Mouse (Mus musculus) liver, embryonic 14.5 days (tissue): ENCODE measurements at regions not wholly inside any gene's neighbourhood (a gene's known extent, or its start where the extent isn't known, plus 50 kb on each side); places are given as distances from the start of the nearest gene placed in this dataset.

Experiments
- ATAC-seq: fragments of 200-750 bp; cut with Nextera tagmentation; 2 replicates; pipeline ENCODE4 v1.8.0; 2017; ENCODE audit warnings: moderate number of reproducible peaks, mild to moderate bottlenecking, moderate library complexity; ENCODE audit not compliant: insufficient read depth
- DNase-seq, 3 experiments: peaks; one replicate each; pipeline ENCODE4 v3.0.0-alpha.2; 2012 to 2013; ENCODE audit warnings: low read depth in 3 of 3, low spot score in 3 of 3
- H3K27ac ChIP-seq: fragments of 300-500 bp; sonication (generic); 2 replicates; pipeline ENCODE4 v1.5.1; 2014; ENCODE audit warnings: moderate library complexity, mild to moderate bottlenecking, control low read depth, inconsistent platforms
- H3K27me3 ChIP-seq: fragments of 300-500 bp; sonication (generic); 2 replicates; pipeline ENCODE4 v1.6.1; 2014; ENCODE audit warnings: mild to moderate bottlenecking, low read length, moderate library complexity; ENCODE audit not compliant: control insufficient read depth, insufficient read depth
- H3K36me3 ChIP-seq: fragments of 300-500 bp; sonication (generic); replicated peaks from 2 replicates; pipeline ENCODE4 v1.6.1; 2014; ENCODE audit warnings: low read depth; ENCODE audit not compliant: control insufficient read depth, insufficient read depth
- H3K4me1 ChIP-seq, 2 experiments: fragments of 200-500 bp in 1 of 2; fragments of 300-500 bp in 1 of 2; sonication (generic) in 1 of 2; replicated peaks; 2 replicates each; pipeline ENCODE4 v1.6.1; 2012 to 2014; ENCODE audit warnings: antibody characterized with exemption in 1 of 2, inconsistent platforms in 1 of 2, low read length in 1 of 2; ENCODE audit not compliant: control insufficient read depth in 2 of 2, insufficient read depth in 2 of 2
- H3K4me2 ChIP-seq: fragments of 300-500 bp; sonication (generic); 2 replicates; pipeline ENCODE4 v1.6.1; 2014; ENCODE audit warnings: low read depth, mild to moderate bottlenecking, control low read depth, moderate library complexity
- H3K4me3 ChIP-seq, 2 experiments: fragments of 200-500 bp in 1 of 2; fragments of 300-500 bp in 1 of 2; sonication (generic) in 1 of 2; 2 replicates each; pipeline ENCODE4 v1.5.1; 2012 to 2014; ENCODE audit warnings: low read depth in 2 of 2, low read length in 2 of 2, mild to moderate bottlenecking in 2 of 2, control low read depth in 1 of 2, inconsistent platforms in 1 of 2, moderate library complexity in 1 of 2; ENCODE audit not compliant: insufficient read depth in 1 of 2
- H3K9ac ChIP-seq: fragments of 300-500 bp; sonication (generic); replicated peaks from 2 replicates; pipeline ENCODE4 v1.6.1; 2014; ENCODE audit warnings: mild to moderate bottlenecking, control low read depth, moderate library complexity
- H3K9me3 ChIP-seq: fragments of 300-500 bp; sonication (generic); 2 replicates; pipeline ENCODE4 v1.6.1; 2016; ENCODE audit warnings: low read length, mixed read lengths; ENCODE audit not compliant: control insufficient read depth
- CTCF ChIP-seq: IDR thresholded peaks from 2 replicates; pipeline ENCODE4 v1.5.1; 2016; ENCODE audit warnings: antibody characterized with exemption, low read depth, control low read depth
- EP300 ChIP-seq: IDR thresholded peaks from 2 replicates; pipeline ENCODE4 v1.6.1; 2016; ENCODE audit warnings: antibody characterized with exemption, low read depth
- WGBS: fragments of 180-500 bp; shearing (Covaris S2); extraction: QIAGEN DNeasy Blood & Tissue Kit; methylation state at CpG from one replicate; pipeline ENCODE4 v1.1.7; 2014; ENCODE audit not compliant: insufficient replicate concordance; 5-methylcytosine and 5-hydroxymethylcytosine counted together

- DNase-seq (no peak), ATAC-seq (no peak)
- no peak overlapping the region for H3K4me2 ChIP-seq
- WGBS: 44% methylated on average over 9 of the region's 9 CpGs
- H3K27ac ChIP-seq: no peak overlapping the region
- H3K9ac ChIP-seq: no peak overlapping the region
- TF ChIP-seq CTCF (no peak), EP300 (no peak)
- no peaks in the 10 kb centered on the region for H3K27me3 ChIP-seq
- H3K4me3 ChIP-seq: no peak overlapping the region
- peaks cover 0 to 4% of the 10 kb centered on the region in 2 experiments; a peak in 2 of 4 replicates for H3K4me1 ChIP-seq
- no peaks in the 10 kb centered on the region for H3K36me3 ChIP-seq
- H3K9me3 ChIP-seq: no peaks in the 10 kb centered on the region
Measured at GRCm38 (mm10) chr13:112192192-112192905, 95.9 kb upstream of the Ankrd55 start.

GRCm38 (mm10) chr13:112193676-112194075 is 94.6 kb upstream of the Ankrd55 start:
- Histone ChIP-seq H3K9me3 (no peaks in the 10 kb centered on the region), H3K27ac (no peak overlapping the region), H3K4me2 (no peak overlapping the region), H3K4me1 (peaks cover 0 to 4% of the 10 kb centered on the region in 2 experiments; a peak in 2 of 4 replicates), H3K27me3 (no peaks in the 10 kb centered on the region), H3K9ac (no peak overlapping the region), H3K4me3 (no peak overlapping the region), H3K36me3 (no peaks in the 10 kb centered on the region)
- WGBS: 73% methylated on average over 5 of the region's 5 CpGs
- DNase-seq (no peak), ATAC-seq (no peak)
- no peak for TF ChIP-seq EP300
- no peak for TF ChIP-seq CTCF

- TF ChIP-seq CTCF (no peak), EP300 (no peak)
- Histone ChIP-seq H3K36me3 (no peaks in the 10 kb centered on the region), H3K9ac (no peak overlapping the region), H3K27ac (no peak overlapping the region), H3K4me2 (no peak overlapping the region), H3K9me3 (no peaks in the 10 kb centered on the region), H3K27me3 (no peaks in the 10 kb centered on the region), H3K4me3 (no peak overlapping the region), H3K4me1 (peaks cover 0 to 3% of the 10 kb centered on the region in 2 experiments; a peak in 2 of 4 replicates)
- WGBS: 62% methylated on average over 5 of the region's 5 CpGs
- DNase-seq: no peak
- ATAC-seq: no peak
Measured at GRCm38 (mm10) chr13:112194991-112195390, 93.3 kb upstream of the Ankrd55 start.

- Histone ChIP-seq H3K27me3 (no peaks in the 10 kb centered on the region), H3K4me1 (peaks cover 0 to 1% of the 10 kb centered on the region in 2 experiments; a peak in 2 of 4 replicates), H3K27ac (no peak overlapping the region), H3K4me2 (peak overlapping the region; percentile 36), H3K9ac (no peak overlapping the region), H3K36me3 (no peaks in the 10 kb centered on the region), H3K4me3 (no peak overlapping the region), H3K9me3 (no peaks in the 10 kb centered on the region)
- 11% methylated on average over 13 of the region's 13 CpGs for WGBS
- TF ChIP-seq EP300: no peak
- peak; percentile 72 for TF ChIP-seq CTCF
- ATAC-seq (no peak), DNase-seq (no peak)
Measured at GRCm38 (mm10) chr13:112196789-112197188, 91.5 kb upstream of the Ankrd55 start.

- H3K36me3 ChIP-seq: no peaks in the 10 kb centered on the region
- H3K4me3 ChIP-seq: no peak overlapping the region
- no peaks in the 10 kb centered on the region for H3K9me3 ChIP-seq
- no peaks in the 10 kb centered on the region for H3K4me1 ChIP-seq
- DNase-seq (no peak), ATAC-seq (no peak)
- H3K27me3 ChIP-seq: no peaks in the 10 kb centered on the region
- no peak overlapping the region for H3K4me2 ChIP-seq
- 59% methylated on average over 8 of the region's 8 CpGs for WGBS
- no peak overlapping the region for H3K9ac ChIP-seq
- H3K27ac ChIP-seq: no peak overlapping the region
- no peak for TF ChIP-seq CTCF
- no peak for TF ChIP-seq EP300
Measured at GRCm38 (mm10) chr13:112203721-112204120, 84.5 kb upstream of the Ankrd55 start.
